Mouse (Mus musculus) kidney, embryonic 15.5 days (tissue): ENCODE measurements around the gene Dhrs4. TPM values are rescaled to one million over a fixed set of nuclear protein-coding genes. Genes with fewer than 3 reads are reported as not detected.

Experiments
- ATAC-seq: fragments of 200-750 bp; cut with Nextera tagmentation; replicated peaks from 2 replicates; pipeline ENCODE4 v1.8.0; 2017; ENCODE audit warnings: moderate TSS enrichment; ENCODE audit not compliant: low FRiP score
- H3K27ac ChIP-seq: fragments of 300-500 bp; sonication (generic); 2 replicates; pipeline ENCODE4 v1.5.1; 2015; ENCODE audit warnings: mild to moderate bottlenecking, inconsistent platforms
- H3K27me3 ChIP-seq: fragments of 300-500 bp; sonication (generic); 2 replicates; pipeline ENCODE4 v1.6.1; 2015; ENCODE audit warnings: inconsistent platforms
- H3K36me3 ChIP-seq: fragments of 300-500 bp; sonication (generic); 2 replicates; pipeline ENCODE4 v1.6.1; 2015; ENCODE audit warnings: inconsistent platforms
- H3K4me1 ChIP-seq: fragments of 300-500 bp; sonication (generic); 2 replicates; pipeline ENCODE4 v1.6.1; 2015; ENCODE audit warnings: inconsistent platforms
- H3K4me2 ChIP-seq: fragments of 300-500 bp; sonication (generic); 2 replicates; pipeline ENCODE4 v1.6.1; 2015; ENCODE audit warnings: moderate library complexity, mild to moderate bottlenecking, inconsistent platforms
- H3K4me3 ChIP-seq: fragments of 300-500 bp; sonication (generic); replicated peaks from 2 replicates; pipeline ENCODE4 v1.5.1; 2015; ENCODE audit warnings: mild to moderate bottlenecking, inconsistent platforms
- H3K9ac ChIP-seq: fragments of 300-500 bp; sonication (generic); 2 replicates; pipeline ENCODE4 v1.6.1; 2015; ENCODE audit warnings: mild to moderate bottlenecking, inconsistent platforms
- H3K9me3 ChIP-seq: fragments of 300-500 bp; sonication (generic); replicated peaks from 2 replicates; pipeline ENCODE4 v1.6.1; 2016; ENCODE audit warnings: inconsistent platforms
- WGBS: fragments of 180-500 bp; shearing (Covaris S2); methylation state at CpG from one replicate; pipeline ENCODE4 v1.1.7; 2015; ENCODE audit warnings: mixed read lengths; 5-methylcytosine and 5-hydroxymethylcytosine counted together
- polyA plus RNA-seq: library from polyadenylated mRNA; unstranded; fragments of >200 nt; fragmentation: Nextera tagmentation; extraction: Ambion mirVana; gene quantifications from 2 replicates; pipeline ENCODE4 v1.2.1, GENCODE M21; 2015

Dhrs4 gene
- polyA plus RNA-seq, 1 experiment from 2014 or later, result 127 TPM

DNA sequence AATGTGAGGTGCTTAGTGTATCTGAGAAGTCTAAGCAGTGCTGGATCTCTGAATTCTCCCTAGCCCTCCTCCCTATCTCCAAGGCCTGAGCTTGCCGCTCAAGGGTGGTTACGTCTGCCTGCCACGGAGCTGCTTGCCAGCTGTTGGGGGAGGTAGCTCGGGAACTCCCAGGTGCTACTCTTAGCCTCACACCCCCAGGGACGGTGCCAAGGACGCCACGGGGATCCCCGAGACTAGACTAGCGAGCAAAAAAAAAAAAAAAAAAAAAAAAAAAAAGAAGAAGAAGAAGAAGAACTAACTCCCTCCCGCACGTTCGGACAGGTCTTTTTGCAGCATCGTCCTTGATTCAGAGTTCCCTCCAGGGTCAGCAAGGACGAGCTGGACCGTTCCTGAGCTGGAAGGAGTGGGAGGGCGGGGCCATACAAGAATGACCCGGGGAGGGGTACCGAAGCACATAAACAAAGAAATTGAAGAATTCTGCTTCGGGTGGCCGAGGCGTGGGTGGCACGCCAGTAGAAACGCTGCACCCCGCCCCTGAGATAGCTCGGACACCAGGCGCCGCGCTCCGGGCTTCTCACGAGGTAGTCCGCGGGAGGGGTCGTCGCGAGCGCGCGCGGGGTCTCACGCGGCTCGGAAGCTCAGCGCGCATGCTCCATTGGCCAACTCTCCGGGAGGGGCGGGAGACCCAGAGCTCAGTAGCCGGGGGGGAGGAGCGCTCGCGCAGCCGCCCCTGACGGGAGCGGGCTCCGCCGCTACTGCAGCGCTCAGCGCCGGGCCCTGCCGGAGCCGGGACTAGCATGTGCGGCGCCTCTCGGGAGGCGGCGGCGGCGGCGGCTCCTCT lies 12.0 kb downstream of the Dhrs4 start, which contains the start of gene Carmil3:
Gene Carmil3, plus strand, starts transcription at position 291 of the 841 bp plus-strand sequence.
- ATAC-seq, result peak; percentile 86
- peak within 1 kb of the TSS; percentile 63 for H3K9ac ChIP-seq
- H3K4me3 ChIP-seq, result peak within 1 kb of the TSS; percentile 80
- no peaks in the 10 kb centered on the region for H3K9me3 ChIP-seq
- H3K4me1 ChIP-seq, result peaks cover 21% of the 10 kb centered on the region
- peaks cover 31% of the 10 kb centered on the region for H3K36me3 ChIP-seq
- WGBS, result under 1% methylated on average over 66 of the region's 68 CpGs
- no peaks in the 10 kb centered on the region for H3K27me3 ChIP-seq
- H3K27ac ChIP-seq, result peak within 1 kb of the TSS; percentile 82
- peak within 1 kb of the TSS; percentile 99 for H3K4me2 ChIP-seq

DNA sequence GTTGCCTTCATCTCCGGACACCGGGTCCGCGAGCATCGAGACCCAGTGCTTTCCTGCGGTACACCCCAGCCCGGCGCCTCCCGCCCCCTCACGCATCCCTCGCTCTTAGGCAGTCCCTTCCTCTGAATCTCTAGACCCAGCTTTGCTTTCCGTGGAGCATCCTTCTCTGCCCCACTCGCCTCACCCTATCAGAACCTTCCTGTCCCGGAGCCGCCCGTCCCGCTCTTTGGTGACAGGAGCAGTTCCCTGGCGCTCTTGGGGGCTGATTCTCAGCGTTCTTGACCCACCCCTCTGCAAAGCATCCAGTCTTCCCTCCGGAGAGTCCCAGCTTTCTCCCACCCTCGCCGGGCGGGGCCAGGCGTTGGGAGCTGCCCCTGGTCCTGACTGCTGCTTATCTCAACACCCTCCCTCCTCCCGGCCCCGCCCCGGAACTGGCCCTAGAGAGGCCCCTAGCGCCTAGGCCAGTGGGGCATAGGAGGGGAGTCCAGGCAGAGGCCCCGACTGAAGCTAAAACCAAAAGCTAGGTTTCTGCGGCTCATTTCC lies 12.8 kb downstream of the Dhrs4 start:
- Histone ChIP-seq H3K4me3 (peak overlapping the region; percentile 80), H3K4me2 (peak overlapping the region; percentile 99), H3K36me3 (peaks cover 25% of the 10 kb centered on the region), H3K27ac (peak overlapping the region; percentile 82), H3K9ac (peak overlapping the region; percentile 63), H3K4me1 (peaks cover 21% of the 10 kb centered on the region), H3K27me3 (no peaks in the 10 kb centered on the region), H3K9me3 (no peaks in the 10 kb centered on the region)
- ATAC-seq, result peak; percentile 84
- WGBS, result 0% methylated on average over 27 of the region's 30 CpGs

DNA sequence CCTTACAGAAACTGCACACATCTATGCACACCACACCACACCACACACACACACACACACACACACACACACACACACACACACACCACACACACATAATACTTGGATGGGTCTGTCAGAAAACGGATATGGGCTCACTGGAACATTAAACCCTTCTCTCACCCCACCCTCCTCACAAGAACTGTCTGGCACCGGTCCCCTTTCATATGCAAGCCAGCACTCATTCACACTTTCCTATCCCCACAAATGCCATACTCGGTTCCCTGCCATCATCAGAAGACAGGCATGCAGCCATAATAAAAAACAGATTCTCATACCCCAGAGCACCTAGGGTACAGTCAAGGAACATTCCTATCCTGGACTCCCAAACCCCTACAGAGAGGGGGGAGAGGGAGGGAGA lies 13.5 kb downstream of the Dhrs4 start:
- H3K4me3 ChIP-seq, result peak overlapping the region; percentile 80; the same call in 1 of the 2 replicates
- no peaks in the 10 kb centered on the region for H3K27me3 ChIP-seq
- no peak overlapping the region for H3K27ac ChIP-seq
- no peak overlapping the region for H3K9ac ChIP-seq
- H3K9me3 ChIP-seq, result no peaks in the 10 kb centered on the region
- H3K36me3 ChIP-seq, result peaks cover 18% of the 10 kb centered on the region
- peak overlapping the region; percentile 99 for H3K4me2 ChIP-seq
- no peak for ATAC-seq
- peaks cover 25% of the 10 kb centered on the region for H3K4me1 ChIP-seq
- WGBS, result 39% methylated on average over 3 of the region's 3 CpGs

GRCm38 (mm10) chr14:55495509-55496240 lies 17.1 kb downstream of the Dhrs4 start:
- 79% methylated on average over 20 of the region's 20 CpGs for WGBS
- no peak for ATAC-seq
- H3K9ac ChIP-seq, result no peak overlapping the region
- H3K4me3 ChIP-seq, result no peak overlapping the region
- H3K9me3 ChIP-seq, result no peaks in the 10 kb centered on the region
- no peak overlapping the region for H3K4me2 ChIP-seq
- H3K27me3 ChIP-seq, result no peaks in the 10 kb centered on the region
- no peak overlapping the region for H3K27ac ChIP-seq
- H3K4me1 ChIP-seq, result peaks cover 21% of the 10 kb centered on the region
- H3K36me3 ChIP-seq, result no peaks in the 10 kb centered on the region

- no peak for ATAC-seq
- Histone ChIP-seq H3K4me1 (peaks cover 10% of the 10 kb centered on the region), H3K27me3 (no peaks in the 10 kb centered on the region), H3K9me3 (no peaks in the 10 kb centered on the region), H3K27ac (no peak overlapping the region), H3K4me3 (no peak overlapping the region), H3K4me2 (no peak overlapping the region), H3K9ac (no peak overlapping the region), H3K36me3 (no peaks in the 10 kb centered on the region)
- WGBS, result 72% methylated on average over 16 of the region's 16 CpGs
Measured at GRCm38 (mm10) chr14:55496761-55497448, 18.3 kb downstream of the Dhrs4 start.

- Histone ChIP-seq H3K36me3 (no peaks in the 10 kb centered on the region), H3K9me3 (no peaks in the 10 kb centered on the region), H3K4me2 (no peak overlapping the region), H3K4me3 (no peak overlapping the region), H3K27me3 (no peaks in the 10 kb centered on the region), H3K4me1 (peaks cover 8% of the 10 kb centered on the region; the same call in 1 of the 2 replicates), H3K9ac (no peak overlapping the region), H3K27ac (no peak overlapping the region)
- WGBS, result 16% methylated on average over 6 of the region's 6 CpGs
- ATAC-seq, result peak; percentile 68
Measured at GRCm38 (mm10) chr14:55497449-55497821, 18.9 kb downstream of the Dhrs4 start.

DNA sequence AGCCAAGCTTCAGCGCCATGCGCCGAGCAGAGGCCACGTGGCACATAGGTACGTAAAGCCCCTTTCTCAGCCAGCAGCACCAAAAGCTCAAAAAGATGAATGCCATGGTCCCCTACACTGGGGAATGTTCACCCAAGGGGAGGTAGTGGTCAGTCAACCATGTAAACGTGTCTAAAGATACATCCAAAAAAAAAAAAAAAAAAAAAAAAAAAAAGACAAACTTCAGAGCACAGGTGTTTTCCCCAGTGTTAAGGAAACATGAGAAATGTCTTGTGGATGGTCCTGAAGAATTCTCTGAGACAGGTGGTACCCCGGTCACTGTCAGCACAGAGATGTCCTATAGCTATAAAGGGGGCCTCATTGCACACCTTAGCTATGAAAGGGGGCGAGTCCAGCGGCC lies 27.1 kb downstream of the Dhrs4 start:
- 73% methylated on average over 9 of the region's 9 CpGs for WGBS
- no peak for ATAC-seq
- H3K36me3 ChIP-seq, result no peaks in the 10 kb centered on the region

DNA sequence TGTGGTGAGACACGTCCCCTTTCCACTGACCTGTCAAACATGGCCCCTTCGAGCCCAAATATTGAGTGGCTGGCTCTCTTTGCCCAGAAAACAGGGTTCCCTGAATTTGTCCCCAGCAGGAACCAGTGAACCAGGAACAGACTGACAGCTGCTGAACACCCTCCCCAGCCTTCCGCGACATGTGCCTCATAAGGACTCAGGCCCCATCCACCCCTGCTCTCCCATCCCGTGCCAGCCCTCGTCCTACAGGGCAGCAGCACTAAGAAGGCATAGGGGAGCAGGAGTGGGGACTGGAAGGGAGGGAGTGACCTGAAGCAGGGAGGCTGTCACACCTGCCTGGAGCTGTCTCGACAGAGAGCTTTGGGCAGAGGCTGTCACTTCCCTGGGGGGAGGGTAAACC lies 29.2 kb downstream of the Dhrs4 start:
- ATAC-seq, result no peak
- peaks cover 14% of the 10 kb centered on the region; the same call in 1 of the 2 replicates for H3K27me3 ChIP-seq
- 44% methylated on average over 7 of the region's 7 CpGs for WGBS
- H3K9me3 ChIP-seq, result no peaks in the 10 kb centered on the region
- no peak overlapping the region for H3K4me2 ChIP-seq
- no peak overlapping the region for H3K9ac ChIP-seq
- H3K4me3 ChIP-seq, result no peak overlapping the region
- H3K36me3 ChIP-seq, result no peaks in the 10 kb centered on the region
- H3K4me1 ChIP-seq, result peaks cover 10% of the 10 kb centered on the region; the same call in 1 of the 2 replicates
- no peak overlapping the region for H3K27ac ChIP-seq

More for the DNA sequence above, 27.1 kb downstream of the Dhrs4 start:
- Histone ChIP-seq H3K4me3 (no peak overlapping the region), H3K4me2 (no peak overlapping the region), H3K27ac (no peak overlapping the region), H3K9ac (no peak overlapping the region), H3K27me3 (0 out of 2 replicates have a peak, but pooled peaks cover 3% of the 10 kb centered on the region), H3K9me3 (no peaks in the 10 kb centered on the region), H3K4me1 (peaks cover 5% of the 10 kb centered on the region; the same call in 1 of the 2 replicates)

DNA sequence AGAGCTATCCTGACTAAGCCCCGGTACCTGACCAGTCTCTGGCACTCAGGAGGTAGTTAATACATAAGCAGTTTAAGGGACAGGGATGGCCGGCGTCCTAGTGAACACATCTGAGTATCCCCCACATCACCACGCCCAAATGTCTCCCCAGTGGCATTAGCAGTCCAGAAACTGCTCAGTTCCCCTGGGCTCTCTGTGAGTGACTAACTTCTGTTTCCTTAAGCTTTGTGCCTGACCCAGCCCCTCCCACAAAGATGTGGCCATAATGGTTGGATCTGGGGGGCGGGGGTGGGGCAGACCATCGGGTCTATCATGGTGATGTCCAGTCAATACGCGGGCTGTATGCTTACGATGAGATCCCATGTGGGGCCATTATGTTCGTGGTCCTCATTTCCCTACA lies 31.0 kb downstream of the Dhrs4 start:
- H3K4me2 ChIP-seq, result no peak overlapping the region
- H3K27ac ChIP-seq, result no peak overlapping the region
- H3K9me3 ChIP-seq, result no peaks in the 10 kb centered on the region
- peaks cover 14% of the 10 kb centered on the region; the same call in 1 of the 2 replicates for H3K27me3 ChIP-seq
- no peak overlapping the region for H3K9ac ChIP-seq
- WGBS, result 75% methylated on average over 10 of the region's 10 CpGs
- no peaks in the 10 kb centered on the region for H3K36me3 ChIP-seq
- H3K4me1 ChIP-seq, result peaks cover 10% of the 10 kb centered on the region; the same call in 1 of the 2 replicates
- no peak for ATAC-seq
- H3K4me3 ChIP-seq, result no peak overlapping the region

GRCm38 (mm10) chr14:55510125-55510731 lies 31.7 kb downstream of the Dhrs4 start, which contains the start of gene Cpne6:
Gene Cpne6 (plus strand): TSS chr14:55510445.
- no peak within 1 kb of the TSS for H3K4me2 ChIP-seq
- no peak within 1 kb of the TSS for H3K9ac ChIP-seq
- H3K27me3 ChIP-seq, result peaks cover 14% of the 10 kb centered on the region; the same call in 1 of the 2 replicates
- H3K4me1 ChIP-seq, result peaks cover 10% of the 10 kb centered on the region; the same call in 1 of the 2 replicates
- H3K9me3 ChIP-seq, result no peaks in the 10 kb centered on the region
- 64% methylated on average over 22 of the region's 22 CpGs for WGBS
- ATAC-seq, result 0 out of 2 replicates have a peak, but pooled peaks have one; percentile 4
- no peak within 1 kb of the TSS for H3K27ac ChIP-seq
- H3K36me3 ChIP-seq, result no peaks in the 10 kb centered on the region
- no peak within 1 kb of the TSS for H3K4me3 ChIP-seq

DNA sequence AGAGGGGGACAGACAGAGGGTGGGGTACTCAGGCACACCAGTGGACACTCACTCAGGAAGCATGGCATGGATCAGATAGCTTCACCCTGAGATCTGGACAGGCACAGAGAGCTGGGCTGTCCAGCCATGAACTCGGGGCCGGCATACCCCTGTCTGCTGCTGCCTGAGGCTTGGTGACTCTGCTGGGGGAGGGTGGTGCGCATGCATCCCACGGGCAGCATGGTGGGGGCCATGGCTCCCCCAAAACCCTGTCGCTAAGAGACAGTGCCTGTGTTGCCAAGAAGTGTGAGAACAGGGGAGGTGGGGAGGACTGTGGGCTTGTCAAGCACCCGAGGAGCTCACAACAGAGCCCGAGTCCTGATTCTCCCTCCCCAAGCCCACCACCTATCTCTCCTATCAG lies 32.5 kb downstream of the Dhrs4 start:
- no peak overlapping the region for H3K9ac ChIP-seq
- WGBS, result 46% methylated on average over 7 of the region's 7 CpGs

More for the DNA sequence above, 32.5 kb downstream of the Dhrs4 start:
- no peaks in the 10 kb centered on the region for H3K36me3 ChIP-seq
- no peak overlapping the region for H3K4me3 ChIP-seq
- 0 out of 2 replicates have a peak, but pooled peaks have one; percentile 23 for ATAC-seq
- H3K27me3 ChIP-seq, result peaks cover 14% of the 10 kb centered on the region
- H3K9me3 ChIP-seq, result no peaks in the 10 kb centered on the region
- H3K4me2 ChIP-seq, result no peak overlapping the region
- H3K27ac ChIP-seq, result no peak overlapping the region
- H3K4me1 ChIP-seq, result peaks cover 10% of the 10 kb centered on the region; the same call in 1 of the 2 replicates
